Mouse (Mus musculus): ENCODE results near the gene Prkar2a. TPM values are rescaled to one million over a fixed set of nuclear protein-coding genes. Genes with fewer than 3 reads are reported as not detected.
"Not testable (repeated sequence)": the region's sequence is repeated elsewhere in the genome, so short reads cannot be mapped to it uniquely, and the experiment has no call there.

Prkar2a gene
- 26.2 and 31.3 TPM in 2 replicates for polyA plus RNA-seq (2015; fragmentation: Nextera tagmentation; extraction: Ambion mirVana)

GRCm38 (mm10) chr9:108689106-108689505 lies at the start of gene Prkar2a:
Gene Prkar2a, plus strand, starts transcription at chr9:108689314.
- no peak within 1 kb of the TSS for H3K4me2 ChIP-seq (replicated peaks)

GRCm38 (mm10) chr9:108639825-108640224 lies 49.3 kb upstream of the Prkar2a start:
- Histone ChIP-seq H3K9me3 (no peaks in the 10 kb centered on the region), H3K4me2 (replicated peaks) (no peak overlapping the region), H3K27ac (no peak overlapping the region), H3K36me3 (peaks cover 56% of the 10 kb centered on the region), H3K4me3 (no peak overlapping the region), H3K4me1 (peaks cover 4% of the 10 kb centered on the region; the same call in 1 of the 2 replicates), H3K27me3 (no peaks in the 10 kb centered on the region), H3K9ac (no peak overlapping the region)
- 96% methylated on average over 2 of the region's 2 CpGs for WGBS
- ATAC-seq (ENCODE audit: low FRiP score, low read depth), result no peak

More at GRCm38 (mm10) chr9:108689106-108689505, at the start of gene Prkar2a:
- no peaks in the 10 kb centered on the region for H3K9me3 ChIP-seq
- H3K4me3 ChIP-seq, result no peak within 1 kb of the TSS
- H3K9ac ChIP-seq, result no peak within 1 kb of the TSS
- H3K36me3 ChIP-seq, result peaks cover 12% of the 10 kb centered on the region
- H3K4me1 ChIP-seq, result peaks cover 19% of the 10 kb centered on the region
- H3K27me3 ChIP-seq, result no peaks in the 10 kb centered on the region
- 76% methylated on average over 1 of the region's 1 CpGs for WGBS
- ATAC-seq (ENCODE audit: low FRiP score, low read depth), result no peak
- no peak within 1 kb of the TSS for H3K27ac ChIP-seq

GRCm38 (mm10) chr9:108648166-108648565 lies 40.9 kb upstream of the Prkar2a start:
- peak overlapping the region; percentile 92 for H3K9ac ChIP-seq
- peak overlapping the region; percentile 98 for H3K4me3 ChIP-seq
- WGBS, result 48% methylated on average over 10 of the region's 10 CpGs
- H3K27ac ChIP-seq, result no peak overlapping the region
- H3K4me2 ChIP-seq (replicated peaks), result peak overlapping the region; percentile 80
- peaks cover 12% of the 10 kb centered on the region for H3K36me3 ChIP-seq
- no peaks in the 10 kb centered on the region for H3K9me3 ChIP-seq
- H3K4me1 ChIP-seq, result peaks cover 17% of the 10 kb centered on the region
- no peaks in the 10 kb centered on the region for H3K27me3 ChIP-seq
- no peak for ATAC-seq (ENCODE audit: low FRiP score, low read depth)

- H3K9me3 ChIP-seq, result no peaks in the 10 kb centered on the region
- H3K9ac ChIP-seq, result peak within 1 kb of the TSS; percentile 92
- peak within 1 kb of the TSS; percentile 86 for H3K27ac ChIP-seq
- H3K4me3 ChIP-seq, result peak within 1 kb of the TSS; percentile 98
- H3K4me2 ChIP-seq (replicated peaks), result peak within 1 kb of the TSS; percentile 80
- H3K27me3 ChIP-seq, result no peaks in the 10 kb centered on the region
- H3K4me1 ChIP-seq, result peaks cover 17% of the 10 kb centered on the region
- ATAC-seq (ENCODE audit: low FRiP score, low read depth), result peak; percentile 99
- WGBS, result under 1% methylated on average over 107 of the region's 112 CpGs
- H3K36me3 ChIP-seq, result peaks cover 10% of the 10 kb centered on the region
These were observed 40.2 kb upstream of the Prkar2a start, which contains the start of gene Arih2 for GRCm38 (mm10) chr9:108648611-108649560. Gene Arih2, minus strand, starts transcription at chr9:108649386.

GRCm38 (mm10) chr9:108649561-108650440 lies 39.3 kb upstream of the Prkar2a start:
- ATAC-seq (ENCODE audit: low FRiP score, low read depth), result no peak
- H3K9me3 ChIP-seq, result no peaks in the 10 kb centered on the region
- peak overlapping the region; percentile 92 for H3K9ac ChIP-seq
- H3K36me3 ChIP-seq, result peaks cover 10% of the 10 kb centered on the region
- no peaks in the 10 kb centered on the region for H3K27me3 ChIP-seq
- WGBS, result 34% methylated on average over 29 of the region's 29 CpGs
- peak overlapping the region; percentile 80 for H3K4me2 ChIP-seq (replicated peaks)
- peak overlapping the region; percentile 86 for H3K27ac ChIP-seq
- peak overlapping the region; percentile 98 for H3K4me3 ChIP-seq
- H3K4me1 ChIP-seq, result peaks cover 17% of the 10 kb centered on the region

GRCm38 (mm10) chr9:108654566-108655464 lies 34.3 kb upstream of the Prkar2a start:
- Histone ChIP-seq H3K9me3 (no peaks in the 10 kb centered on the region), H3K27ac (no peak overlapping the region), H3K4me1 (peaks cover 5% of the 10 kb centered on the region), H3K27me3 (no peaks in the 10 kb centered on the region), H3K4me3 (no peak overlapping the region), H3K9ac (no peak overlapping the region), H3K36me3 (no peaks in the 10 kb centered on the region), H3K4me2 (replicated peaks) (no peak overlapping the region)
- 83% methylated on average over 10 of the region's 10 CpGs for WGBS
- ATAC-seq (ENCODE audit: low FRiP score, low read depth), result no peak

GRCm38 (mm10) chr9:108655865-108656264 lies 33.2 kb upstream of the Prkar2a start:
- not testable (repeated sequence) for H3K36me3 ChIP-seq; H3K27ac ChIP-seq; H3K4me3 ChIP-seq; ATAC-seq (ENCODE audit: low FRiP score, low read depth); H3K9me3 ChIP-seq; H3K9ac ChIP-seq; H3K4me1 ChIP-seq; H3K4me2 ChIP-seq (replicated peaks); H3K27me3 ChIP-seq
- 81% methylated on average over 7 of the region's 7 CpGs for WGBS

GRCm38 (mm10) chr9:108661677-108662612 lies 27.2 kb upstream of the Prkar2a start, which contains the start of gene Slc25a20:
Gene Slc25a20, plus strand, starts transcription at chr9:108662088.
- Histone ChIP-seq H3K9me3 (no peaks in the 10 kb centered on the region), H3K36me3 (no peaks in the 10 kb centered on the region), H3K27ac (no peak within 1 kb of the TSS), H3K9ac (peak within 1 kb of the TSS; percentile 65), H3K27me3 (no peaks in the 10 kb centered on the region), H3K4me2 (replicated peaks) (peak within 1 kb of the TSS; percentile 71), H3K4me1 (peaks cover 11% of the 10 kb centered on the region), H3K4me3 (peak within 1 kb of the TSS; percentile 65)
- 3% methylated on average over 37 of the region's 37 CpGs for WGBS
- peak; percentile 89 for ATAC-seq (ENCODE audit: low FRiP score, low read depth)

GRCm38 (mm10) chr9:108662660-108663059 lies 26.5 kb upstream of the Prkar2a start:
- H3K27ac ChIP-seq, result no peak overlapping the region
- 46% methylated on average over 6 of the region's 6 CpGs for WGBS
- peak overlapping the region; percentile 71 for H3K4me2 ChIP-seq (replicated peaks)
- no peaks in the 10 kb centered on the region for H3K27me3 ChIP-seq
- no peaks in the 10 kb centered on the region for H3K9me3 ChIP-seq
- H3K9ac ChIP-seq, result peak overlapping the region; percentile 65
- H3K4me3 ChIP-seq, result peak overlapping the region; percentile 65
- H3K36me3 ChIP-seq, result no peaks in the 10 kb centered on the region; the same call in 1 of the 2 replicates
- ATAC-seq (ENCODE audit: low FRiP score, low read depth), result no peak
- peaks cover 11% of the 10 kb centered on the region for H3K4me1 ChIP-seq

- ATAC-seq (ENCODE audit: low FRiP score, low read depth), result no peak
These were observed 19.2 kb upstream of the Prkar2a start for GRCm38 (mm10) chr9:108669875-108670274.

More at GRCm38 (mm10) chr9:108669875-108670274, 19.2 kb upstream of the Prkar2a start:
- H3K4me2 ChIP-seq (replicated peaks), result no peak overlapping the region
- no peaks in the 10 kb centered on the region for H3K9me3 ChIP-seq
- peaks cover 40% of the 10 kb centered on the region for H3K36me3 ChIP-seq
- no peaks in the 10 kb centered on the region for H3K4me1 ChIP-seq
- H3K4me3 ChIP-seq, result no peak overlapping the region
- H3K27me3 ChIP-seq, result no peaks in the 10 kb centered on the region
- no peak overlapping the region for H3K27ac ChIP-seq
- 62% methylated on average over 8 of the region's 8 CpGs for WGBS
- no peak overlapping the region for H3K9ac ChIP-seq

Measured in limb, embryonic 13.5 days (tissue).